Mouse (Mus musculus) erythroid progenitor cell, adult 5-6 weeks (primary cell): ENCODE measurements around the gene H2al1m. TPM values are rescaled to one million over a fixed set of nuclear protein-coding genes. Genes with fewer than 3 reads are reported as not detected.

Source experiments
- ATAC-seq: replicated peaks from 2 replicates; pipeline ENCODE4 v1.8.0; 2016; ENCODE audit warnings: moderate number of reproducible peaks, mild to moderate bottlenecking, moderate TSS enrichment, inconsistent platforms; ENCODE audit not compliant: poor library complexity, low FRiP score, severe bottlenecking
- total RNA-seq, 2 experiments: library from RNA; stranded (forward) in 1 of 2; stranded (reverse) in 1 of 2; fragments of 150-400 nt in 1 of 2; fragments of 186-747, 209-891 nt in 1 of 2; gene quantifications; 2 replicates each; pipeline versions ENCODE4 v1.2.3 to v1.2.4; 2015 to 2017; ENCODE audit warnings: low replicate concordance in 2 of 2

Gene H2al1m
- total RNA-seq, 2 experiments from 2014 or later: not detected

GRCm38 (mm10) chrX:9303455-9303854 lies 19.9 kb downstream of the H2al1m start:
- peak; percentile 50; the same call in 1 of the 2 replicates for ATAC-seq

GRCm38 (mm10) chrX:9316457-9316856 lies 32.9 kb downstream of the H2al1m start:
- peak; percentile 49; the same call in 1 of the 2 replicates for ATAC-seq

GRCm38 (mm10) chrX:9327954-9328353 lies 44.4 kb downstream of the H2al1m start:
- peak; percentile 65 for ATAC-seq

- ATAC-seq: peak; percentile 65; the same call in 1 of the 2 replicates
Observed at GRCm38 (mm10) chrX:9332366-9332962, 48.9 kb downstream of the H2al1m start.

- peak; percentile 82; the same call in 1 of the 2 replicates for ATAC-seq
Observed at GRCm38 (mm10) chrX:9333035-9333434, 49.5 kb downstream of the H2al1m start.

Other genes starting within 250 kb of the H2al1m start
- not detected in 2 replicates for gene Fthl17f, start 220.7 kb upstream of the H2al1m start, total RNA-seq (2015; ENCODE audit: low replicate concordance)
- gene Fthl17f, start 220.7 kb upstream of the H2al1m start, total RNA-seq (2017; ENCODE audit: low replicate concordance): not detected in 2 replicates
- not detected in 2 replicates for gene 4930402K13Rik, start 179.2 kb upstream of the H2al1m start, total RNA-seq (2015; ENCODE audit: low replicate concordance)
- not detected in 2 replicates for gene 4930402K13Rik, start 179.2 kb upstream of the H2al1m start, total RNA-seq (2017; ENCODE audit: low replicate concordance)
- not detected in 2 replicates for gene Lancl3, start 83.9 kb upstream of the H2al1m start, total RNA-seq (2015; ENCODE audit: low replicate concordance)
- gene Lancl3, start 83.9 kb upstream of the H2al1m start, total RNA-seq (2017; ENCODE audit: low replicate concordance): 0.51 TPM in 1 of 2 replicates, not detected in the other
- 1.3 and 2.5 TPM in 2 replicates for gene Gm14862, start 26.9 kb upstream of the H2al1m start, total RNA-seq (2015; ENCODE audit: low replicate concordance)
- 0.45 and 1.0 TPM in 2 replicates for gene Gm14862, start 26.9 kb upstream of the H2al1m start, total RNA-seq (2017; ENCODE audit: low replicate concordance)
- gene Xk, start 11.0 kb upstream of the H2al1m start, total RNA-seq (2015; ENCODE audit: low replicate concordance): 121 and 139 TPM in 2 replicates
- 73.2 and 74.3 TPM in 2 replicates for gene Xk, start 11.0 kb upstream of the H2al1m start, total RNA-seq (2017; ENCODE audit: low replicate concordance)
- gene H2al1k, start 66.9 kb downstream of the H2al1m start, total RNA-seq (2015; ENCODE audit: low replicate concordance): 16.9 and 26.4 TPM in 2 replicates
- gene H2al1k, start 66.9 kb downstream of the H2al1m start, total RNA-seq (2017; ENCODE audit: low replicate concordance): 14.5 TPM in 1 of 2 replicates, not detected in the other
- gene Cybb, start 204.0 kb downstream of the H2al1m start, total RNA-seq (2015; ENCODE audit: low replicate concordance): 86.1 and 112 TPM in 2 replicates
- 43.0 and 74.8 TPM in 2 replicates for gene Cybb, start 204.0 kb downstream of the H2al1m start, total RNA-seq (2017; ENCODE audit: low replicate concordance)